Mouse (Mus musculus) ES-Bruce4 (cell line): ENCODE measurements around the gene Txn2.

Source experiments
- CTCF ChIP-seq: IDR thresholded peaks from one replicate; pipeline ENCODE4 v1.8.1; 2011; ENCODE audit warnings: low read depth, low read length
- EP300 ChIP-seq: IDR thresholded peaks from 2 replicates; pipeline ENCODE4 v1.6.1; 2011; ENCODE audit warnings: low read depth, low read length; ENCODE audit not compliant: insufficient read depth
- POLR2A ChIP-seq: IDR thresholded peaks from one replicate; pipeline ENCODE4 v1.8.1; 2011; ENCODE audit warnings: low read length; ENCODE audit not compliant: insufficient read depth

DNA sequence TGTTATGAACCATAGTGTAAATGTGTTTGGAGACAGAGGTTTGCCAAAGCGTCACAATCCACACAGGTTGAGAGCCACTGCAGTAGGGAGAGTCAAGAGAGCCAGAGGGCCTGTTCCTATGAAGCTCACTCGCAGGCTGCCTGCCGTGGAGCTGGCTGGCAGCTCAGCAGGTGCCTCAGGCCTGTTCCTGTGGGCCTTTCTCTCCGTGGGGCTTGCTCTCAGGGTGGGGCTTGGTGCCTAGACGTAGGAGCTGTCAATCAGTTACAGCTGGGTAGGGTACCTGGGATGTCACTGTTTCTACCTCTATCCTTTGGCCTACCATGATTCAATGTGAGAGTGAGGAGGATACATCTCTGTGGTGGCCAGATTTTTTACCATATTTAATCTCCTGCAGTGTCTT, 6.2 kb upstream of the Txn2 start:
- no peak for TF ChIP-seq CTCF
- TF ChIP-seq POLR2A: no peak
- TF ChIP-seq EP300: no peak
